Comparison of ENCODE assay signal across 8 mouse cellular contexts in genomic region chr3:89279153-89279890, GRCm38 (mm10). TPM values are rescaled to one million over a fixed set of nuclear protein-coding genes. Genes with fewer than 3 reads are reported as not detected.
DNase-seq lines count a peak whose midpoint lies in the region; ATAC-seq lines count a peak whose summit lies in the region.

No protein-coding gene starts in this region.

- H3K36me3 ChIP-seq in erythroblast, embryonic 14.5 days (ENCODE audit: control insufficient read depth) = no peaks in the 10 kb centered on the region
- peaks cover 15% of the 10 kb centered on the region; the same call in 1 of the 2 replicates for H3K36me3 ChIP-seq in intestine, embryonic 14.5 days (ENCODE audit: control insufficient read depth, insufficient read depth, low read length)
- H3K36me3 ChIP-seq in limb, embryonic 10.5 days = peaks cover 8% of the 10 kb centered on the region
- no peaks in the 10 kb centered on the region for H3K36me3 ChIP-seq in midbrain, embryonic 10.5 days

- DNase-seq in cerebellum, postnatal 4 days (ENCODE audit: low spot score in 2 of 2) = peak; percentile 57 to 78
- peak; percentile 88 for DNase-seq in gastrocnemius, postnatal 25 days
- peak; percentile 90 for DNase-seq in intestine, embryonic 14.5 days (ENCODE audit: low spot score)
- peak; percentile 89 for DNase-seq in limb, embryonic 10.5 days (ENCODE audit: low spot score)
- peak; percentile 76 for DNase-seq in midbrain, embryonic 10.5 days (ENCODE audit: low spot score)
- DNase-seq in right cerebral cortex, postnatal 25 days = peak; percentile 82

- peak overlapping the region; percentile 48 for H3K4me3 ChIP-seq in erythroblast, embryonic 14.5 days (replicated peaks)
- peak overlapping the region; percentile 61 for H3K4me3 ChIP-seq in intestine, embryonic 14.5 days (ENCODE audit: low read depth, low read length)
- peak overlapping the region; percentile 56 for H3K4me3 ChIP-seq in limb, embryonic 10.5 days
- H3K4me3 ChIP-seq in midbrain, embryonic 10.5 days = peak overlapping the region; percentile 61

- peaks cover 71% of the 10 kb centered on the region for H3K27me3 ChIP-seq in erythroblast, embryonic 14.5 days (ENCODE audit: control insufficient read depth)
- H3K27me3 ChIP-seq in intestine, embryonic 14.5 days (replicated peaks; ENCODE audit: control insufficient read depth, insufficient read depth, low read length) = 0 out of 2 replicates have a peak, but pooled peaks cover 4% of the 10 kb centered on the region
- H3K27me3 ChIP-seq in limb, embryonic 10.5 days (ENCODE audit: low read depth, poor library complexity, severe bottlenecking) = peaks cover 50% of the 10 kb centered on the region
- H3K27me3 ChIP-seq in midbrain, embryonic 10.5 days (ENCODE audit: low read depth, poor library complexity, severe bottlenecking) = peaks cover 72% of the 10 kb centered on the region

- H3K9me3 ChIP-seq in erythroblast, embryonic 14.5 days (ENCODE audit: control insufficient read depth, low read length) = no peaks in the 10 kb centered on the region; the same call in 1 of the 2 replicates
- H3K9me3 ChIP-seq in intestine, embryonic 14.5 days (ENCODE audit: control insufficient read depth, low read length) = no peaks in the 10 kb centered on the region
- H3K9me3 ChIP-seq in limb, embryonic 10.5 days (replicated peaks) = no peaks in the 10 kb centered on the region
- H3K9me3 ChIP-seq in midbrain, embryonic 10.5 days (replicated peaks) = no peaks in the 10 kb centered on the region

- H3K4me1 ChIP-seq in erythroblast, embryonic 14.5 days (ENCODE audit: control insufficient read depth) = peaks cover 6% of the 10 kb centered on the region
- peaks cover 44% of the 10 kb centered on the region for H3K4me1 ChIP-seq in intestine, embryonic 14.5 days (replicated peaks; ENCODE audit: control insufficient read depth, insufficient read depth, low read length)
- H3K4me1 ChIP-seq in limb, embryonic 10.5 days = peaks cover 61% of the 10 kb centered on the region
- peaks cover 46% of the 10 kb centered on the region for H3K4me1 ChIP-seq in midbrain, embryonic 10.5 days

- peak overlapping the region; percentile 43 for H3K27ac ChIP-seq in intestine, embryonic 14.5 days (ENCODE audit: low read depth)
- peak overlapping the region; percentile 81 for H3K27ac ChIP-seq in limb, embryonic 10.5 days
- H3K27ac ChIP-seq in midbrain, embryonic 10.5 days (replicated peaks) = peak overlapping the region; percentile 74

- 2% methylated on average over 35 of the region's 35 CpGs for WGBS in intestine, embryonic 14.5 days
- WGBS in limb, embryonic 10.5 days = 1% methylated on average over 35 of the region's 35 CpGs
- 2% methylated on average over 35 of the region's 35 CpGs for WGBS in midbrain, embryonic 10.5 days

- ATAC-seq in erythroblast, adult 5-6 weeks (replicated peaks; ENCODE audit: low FRiP score, poor library complexity, severe bottlenecking) = no peak
- peak; percentile 60 for ATAC-seq in intestine, embryonic 14.5 days (replicated peaks; ENCODE audit: low FRiP score, low TSS enrichment, low read depth)

- H3K4me2 ChIP-seq in intestine, embryonic 14.5 days (ENCODE audit: low read length) = peak overlapping the region; percentile 71

- H3K9ac ChIP-seq in intestine, embryonic 14.5 days (ENCODE audit: low read length) = peak overlapping the region; percentile 64

RNA-seq across cellular contexts. Expression of gene Efna1, which starts 1.6 kb away (rescaled TPM):
- 0.03 and 0.04 TPM in 2 replicates for polyA plus RNA-seq in erythroblast, embryonic 14.5 days (2012)
- not detected in 2 replicates for total RNA-seq in erythroblast, adult 5-6 weeks (2015; ENCODE audit: low replicate concordance)
- not detected in 2 replicates for total RNA-seq in erythroblast, adult 5-6 weeks (2017; ENCODE audit: low replicate concordance)
- 10 to 100 TPM; 10.2 to 12.8 TPM for total RNA-seq in gastrocnemius, postnatal 25 days (2021)
- 46.2 and 46.6 TPM in 2 replicates for polyA plus RNA-seq in intestine, embryonic 14.5 days (2014; fragmentation: Nextera tagmentation; extraction: Ambion mirVana)
- polyA plus RNA-seq in limb, embryonic 10.5 days (2016; fragmentation: Nextera tagmentation; extraction: Ambion mirVana) = 29.8 and 36.8 TPM in 2 replicates
- 11.8 TPM in 2 replicates for polyA plus RNA-seq in midbrain, embryonic 10.5 days (2016; fragmentation: Nextera tagmentation; extraction: Ambion mirVana)

RNA-seq across cellular contexts. Expression of gene Slc50a1, which starts 9.0 kb away (rescaled TPM):
- polyA plus RNA-seq in erythroblast, embryonic 14.5 days (2012) = 0.07 and 0.18 TPM in 2 replicates
- total RNA-seq in erythroblast, adult 5-6 weeks (2015; ENCODE audit: low replicate concordance) = 8.8 and 12.9 TPM in 2 replicates
- total RNA-seq in erythroblast, adult 5-6 weeks (2017; ENCODE audit: low replicate concordance) = 10.9 and 11.5 TPM in 2 replicates
- total RNA-seq in gastrocnemius, postnatal 25 days (2021) = 10 to 100 TPM in 1 of 2 experiments, 1 to 10 TPM in 1; 8.2 to 11.4 TPM
- 64.7 and 66.5 TPM in 2 replicates for polyA plus RNA-seq in intestine, embryonic 14.5 days (2014; fragmentation: Nextera tagmentation; extraction: Ambion mirVana)
- polyA plus RNA-seq in limb, embryonic 10.5 days (2016; fragmentation: Nextera tagmentation; extraction: Ambion mirVana) = 33.2 and 41.3 TPM in 2 replicates
- polyA plus RNA-seq in midbrain, embryonic 10.5 days (2016; fragmentation: Nextera tagmentation; extraction: Ambion mirVana) = 29.8 and 34.3 TPM in 2 replicates

RNA-seq across cellular contexts. Expression of gene Dpm3, which starts 20.2 kb away (rescaled TPM):
- polyA plus RNA-seq in erythroblast, embryonic 14.5 days (2012) = 25.2 and 26.1 TPM in 2 replicates
- 16.1 and 42.3 TPM in 2 replicates for total RNA-seq in erythroblast, adult 5-6 weeks (2015; ENCODE audit: low replicate concordance)
- 4.3 TPM in 1 of 2 replicates, not detected in the other for total RNA-seq in erythroblast, adult 5-6 weeks (2017; ENCODE audit: low replicate concordance)
- total RNA-seq in gastrocnemius, postnatal 25 days (2021) = 10 to 100 TPM; 24.7 to 28.8 TPM
- polyA plus RNA-seq in intestine, embryonic 14.5 days (2014; fragmentation: Nextera tagmentation; extraction: Ambion mirVana) = 143 and 188 TPM in 2 replicates
- polyA plus RNA-seq in limb, embryonic 10.5 days (2016; fragmentation: Nextera tagmentation; extraction: Ambion mirVana) = 82.5 and 84.0 TPM in 2 replicates
- polyA plus RNA-seq in midbrain, embryonic 10.5 days (2016; fragmentation: Nextera tagmentation; extraction: Ambion mirVana) = 94.9 and 101 TPM in 2 replicates

RNA-seq across cellular contexts. Expression of gene Trim46, which starts 33.2 kb away (rescaled TPM):
- polyA plus RNA-seq in erythroblast, embryonic 14.5 days (2012) = 0.02 TPM in 1 of 2 replicates, not detected in the other
- not detected in 2 replicates for total RNA-seq in erythroblast, adult 5-6 weeks (2015; ENCODE audit: low replicate concordance)
- not detected in 2 replicates for total RNA-seq in erythroblast, adult 5-6 weeks (2017; ENCODE audit: low replicate concordance)
- under 1 TPM; 0.28 to 0.38 TPM for total RNA-seq in gastrocnemius, postnatal 25 days (2021)
- polyA plus RNA-seq in intestine, embryonic 14.5 days (2014; fragmentation: Nextera tagmentation; extraction: Ambion mirVana) = 3.3 and 3.5 TPM in 2 replicates
- polyA plus RNA-seq in limb, embryonic 10.5 days (2016; fragmentation: Nextera tagmentation; extraction: Ambion mirVana) = 3.4 and 6.1 TPM in 2 replicates
- polyA plus RNA-seq in midbrain, embryonic 10.5 days (2016; fragmentation: Nextera tagmentation; extraction: Ambion mirVana) = 5.7 and 11.5 TPM in 2 replicates

RNA-seq across cellular contexts. Expression of gene Krtcap2, which starts 33.6 kb away (rescaled TPM):
- 4.0 and 4.8 TPM in 2 replicates for polyA plus RNA-seq in erythroblast, embryonic 14.5 days (2012)
- total RNA-seq in erythroblast, adult 5-6 weeks (2015; ENCODE audit: low replicate concordance) = 47.0 and 49.8 TPM in 2 replicates
- total RNA-seq in erythroblast, adult 5-6 weeks (2017; ENCODE audit: low replicate concordance) = 17.8 and 31.8 TPM in 2 replicates
- total RNA-seq in gastrocnemius, postnatal 25 days (2021) = 10 to 100 TPM; 66.6 to 78.8 TPM
- 331 and 346 TPM in 2 replicates for polyA plus RNA-seq in intestine, embryonic 14.5 days (2014; fragmentation: Nextera tagmentation; extraction: Ambion mirVana)
- 272 and 282 TPM in 2 replicates for polyA plus RNA-seq in limb, embryonic 10.5 days (2016; fragmentation: Nextera tagmentation; extraction: Ambion mirVana)
- polyA plus RNA-seq in midbrain, embryonic 10.5 days (2016; fragmentation: Nextera tagmentation; extraction: Ambion mirVana) = 268 and 282 TPM in 2 replicates

Comparison
In these comparisons a context has a peak if more than half of its experiments do, and no peak if none do; other contexts are left out.
1. RNA of gene Efna1, which starts 1.6 kb away (polyA plus RNA-seq): 46.2 to 46.6 TPM in intestine, embryonic 14.5 days, 29.8 to 36.8 TPM in limb, embryonic 10.5 days and 11.8 TPM in midbrain, embryonic 10.5 days; 0.03 to 0.04 TPM in erythroblast, embryonic 14.5 days; every median in the first group is over 10 times any median in the second.
2. RNA of gene Slc50a1, which starts 9.0 kb away (polyA plus RNA-seq): 64.7 to 66.5 TPM in intestine, embryonic 14.5 days, 33.2 to 41.3 TPM in limb, embryonic 10.5 days and 29.8 to 34.3 TPM in midbrain, embryonic 10.5 days; 0.07 to 0.18 TPM in erythroblast, embryonic 14.5 days; every median in the first group is over 10 times any median in the second.
3. Peak in every context shown above with its lines, with median percentiles within 50 percentile points of each other: H3K4me3 ChIP-seq, DNase-seq and H3K27ac ChIP-seq.